ENCODE assay signal across 11 mouse cellular contexts in genomic region chr17:47689894-47690293, GRCm38 (mm10). TPM values are rescaled to one million over a fixed set of nuclear protein-coding genes. Genes with fewer than 3 reads are reported as not detected.
DNase-seq lines count a peak whose midpoint lies in the region; ATAC-seq lines count a peak whose summit lies in the region.
"Had no signal": no experiment of that assay in that cellular context is flagged by ENCODE, and none has a peak within 500 bp of the region (broad histone marks: within the 10 kb centered on the region; RNA-seq: fewer than 3 reads in every experiment).

No protein-coding gene starts in this region.

- no peak overlapping the region for H3K27ac ChIP-seq in heart, embryonic 12.5 days (ENCODE audit: poor library complexity, severe bottlenecking)
- no peak overlapping the region for H3K27ac ChIP-seq in neural tube, embryonic 12.5 days
- H3K27ac ChIP-seq in limb, embryonic 12.5 days: no peak overlapping the region
- no peak overlapping the region for H3K27ac ChIP-seq in stomach, embryonic 15.5 days

- H3K36me3 ChIP-seq in heart, embryonic 12.5 days: peaks cover 13% of the 10 kb centered on the region
- 0 out of 2 replicates have a peak, but pooled peaks cover under 1% of the 10 kb centered on the region for H3K36me3 ChIP-seq in neural tube, embryonic 12.5 days
- peaks cover 16% of the 10 kb centered on the region for H3K36me3 ChIP-seq in limb, embryonic 12.5 days
- 0 out of 2 replicates have a peak, but pooled peaks cover 12% of the 10 kb centered on the region for H3K36me3 ChIP-seq in stomach, embryonic 15.5 days

- 64% methylated on average over 6 of the region's 8 CpGs for WGBS in heart, embryonic 12.5 days
- 81% methylated on average over 8 of the region's 8 CpGs for WGBS in neural tube, embryonic 12.5 days
- 78% methylated on average over 8 of the region's 8 CpGs for WGBS in limb, embryonic 12.5 days
- WGBS in stomach, embryonic 15.5 days: 76% methylated on average over 8 of the region's 8 CpGs

- peaks cover 20% of the 10 kb centered on the region for H3K4me1 ChIP-seq in heart, embryonic 12.5 days (replicated peaks)
- peaks cover 29% of the 10 kb centered on the region for H3K4me1 ChIP-seq in neural tube, embryonic 12.5 days
- H3K4me1 ChIP-seq in limb, embryonic 12.5 days (replicated peaks): peaks cover 28% of the 10 kb centered on the region
- H3K4me1 ChIP-seq in stomach, embryonic 15.5 days: peaks cover 15% of the 10 kb centered on the region

- no peak overlapping the region for H3K9ac ChIP-seq in heart, embryonic 12.5 days
- no peak overlapping the region for H3K9ac ChIP-seq in neural tube, embryonic 12.5 days
- no peak overlapping the region for H3K9ac ChIP-seq in limb, embryonic 12.5 days (replicated peaks)
- no peak overlapping the region for H3K9ac ChIP-seq in stomach, embryonic 15.5 days

- peak overlapping the region; percentile 71; the same call in 1 of the 2 replicates for H3K4me3 ChIP-seq in heart, embryonic 12.5 days
- H3K4me3 ChIP-seq in neural tube, embryonic 12.5 days: no peak overlapping the region
- peak overlapping the region; percentile 87; the same call in 1 of the 2 replicates for H3K4me3 ChIP-seq in limb, embryonic 12.5 days (replicated peaks)
- no peak overlapping the region for H3K4me3 ChIP-seq in stomach, embryonic 15.5 days (replicated peaks)

- no peak for ATAC-seq in heart, embryonic 12.5 days (ENCODE audit: insufficient number of reproducible peaks, low FRiP score)
- ATAC-seq in neural tube, embryonic 12.5 days (ENCODE audit: low FRiP score, low read depth): no peak
- ATAC-seq in limb, embryonic 12.5 days (ENCODE audit: insufficient number of reproducible peaks, insufficient read depth, low FRiP score, low TSS enrichment, low read depth): no peak
- ATAC-seq in stomach, embryonic 15.5 days (ENCODE audit: insufficient read depth, low FRiP score, low read depth): no peak

- H3K9me3 ChIP-seq in heart, embryonic 12.5 days (replicated peaks): no peaks in the 10 kb centered on the region
- H3K9me3 ChIP-seq in neural tube, embryonic 12.5 days: no peaks in the 10 kb centered on the region
- no peaks in the 10 kb centered on the region for H3K9me3 ChIP-seq in limb, embryonic 12.5 days
- no peaks in the 10 kb centered on the region for H3K9me3 ChIP-seq in stomach, embryonic 15.5 days
- H3K9me3 ChIP-seq: heart, embryonic 10.5 days had no signal

- peaks cover 29% of the 10 kb centered on the region; the same call in 1 of the 2 replicates for H3K27me3 ChIP-seq in heart, embryonic 12.5 days (replicated peaks)
- H3K27me3 ChIP-seq in neural tube, embryonic 12.5 days (replicated peaks): no peaks in the 10 kb centered on the region
- peaks cover 23% of the 10 kb centered on the region; the same call in 1 of the 2 replicates for H3K27me3 ChIP-seq in limb, embryonic 12.5 days
- no peaks in the 10 kb centered on the region for H3K27me3 ChIP-seq in stomach, embryonic 15.5 days (replicated peaks)

- H3K4me2 ChIP-seq in heart, embryonic 12.5 days: 0 out of 2 replicates have a peak overlapping the region, but pooled peaks have one; percentile 98
- peak overlapping the region; percentile 86 for H3K4me2 ChIP-seq in neural tube, embryonic 12.5 days (replicated peaks)
- H3K4me2 ChIP-seq in limb, embryonic 12.5 days: peak overlapping the region; percentile 95
- H3K4me2 ChIP-seq in stomach, embryonic 15.5 days: peak overlapping the region; percentile 97

- DNase-seq in heart, postnatal 4 days: no peak
- DNase-seq in neural tube, embryonic 10.5 days (ENCODE audit: extremely low spot score, low spot score): no peak
- no peak for DNase-seq in ovary, postnatal 36 days (ENCODE audit: low spot score)
- DNase-seq in yolk sac, embryonic 10.5 days (ENCODE audit: low spot score): no peak
- DNase-seq: layer of hippocampus, adult 9-11 months; thymus, adult 2 months had no signal

RNA-seq across cellular contexts. Expression of gene Frs3, which starts 1.1 kb away (rescaled TPM):
- 4.6 and 5.1 TPM in 2 replicates for polyA plus RNA-seq in heart, embryonic 12.5 days (2016; fragmentation: Nextera tagmentation; extraction: Ambion mirVana)
- total RNA-seq in heart, postnatal 4 days (2021): 1 to 10 TPM; 5.2 to 6.0 TPM
- 22.7 and 24.1 TPM in 2 replicates for polyA plus RNA-seq in neural tube, embryonic 12.5 days (2016; fragmentation: Nextera tagmentation; extraction: Ambion mirVana)
- polyA plus RNA-seq in limb, embryonic 12.5 days (2016; fragmentation: Nextera tagmentation; extraction: Ambion mirVana): 8.9 TPM in 2 replicates
- 4.7 TPM in 2 replicates for polyA plus RNA-seq in stomach, embryonic 15.5 days (2015; fragmentation: Nextera tagmentation; extraction: Ambion mirVana)

RNA-seq across cellular contexts. Expression of gene Tomm6, which starts 1.7 kb away (rescaled TPM):
- polyA plus RNA-seq in heart, embryonic 12.5 days (2016; fragmentation: Nextera tagmentation; extraction: Ambion mirVana): 352 and 355 TPM in 2 replicates
- total RNA-seq in heart, postnatal 4 days (2021): 100 to 1,000 TPM; 156 to 160 TPM
- polyA plus RNA-seq in neural tube, embryonic 12.5 days (2016; fragmentation: Nextera tagmentation; extraction: Ambion mirVana): 327 and 354 TPM in 2 replicates
- 394 and 437 TPM in 2 replicates for polyA plus RNA-seq in limb, embryonic 12.5 days (2016; fragmentation: Nextera tagmentation; extraction: Ambion mirVana)
- 404 and 405 TPM in 2 replicates for polyA plus RNA-seq in stomach, embryonic 15.5 days (2015; fragmentation: Nextera tagmentation; extraction: Ambion mirVana)

RNA-seq across cellular contexts. Expression of gene Gm21981, which starts 4.4 kb away (rescaled TPM):
- polyA plus RNA-seq in heart, embryonic 12.5 days (2016; fragmentation: Nextera tagmentation; extraction: Ambion mirVana): 0.15 and 0.19 TPM in 2 replicates
- total RNA-seq in heart, postnatal 4 days (2021): 1 to 10 TPM in 1 of 2 experiments, under 1 TPM in 1; 0.98 to 1.1 TPM
- 0.28 and 0.54 TPM in 2 replicates for polyA plus RNA-seq in neural tube, embryonic 12.5 days (2016; fragmentation: Nextera tagmentation; extraction: Ambion mirVana)
- polyA plus RNA-seq in limb, embryonic 12.5 days (2016; fragmentation: Nextera tagmentation; extraction: Ambion mirVana): 0.42 and 0.54 TPM in 2 replicates
- 0.19 and 0.27 TPM in 2 replicates for polyA plus RNA-seq in stomach, embryonic 15.5 days (2015; fragmentation: Nextera tagmentation; extraction: Ambion mirVana)

RNA-seq across cellular contexts. Expression of gene Prickle4, which starts 4.6 kb away (rescaled TPM):
- polyA plus RNA-seq in heart, embryonic 12.5 days (2016; fragmentation: Nextera tagmentation; extraction: Ambion mirVana): 0.56 TPM in 1 of 2 replicates, not detected in the other
- 1 to 10 TPM; 1.8 to 2.1 TPM for total RNA-seq in heart, postnatal 4 days (2021)
- polyA plus RNA-seq in neural tube, embryonic 12.5 days (2016; fragmentation: Nextera tagmentation; extraction: Ambion mirVana): 0.86 and 1.3 TPM in 2 replicates
- 1.6 TPM in 1 of 2 replicates, not detected in the other for polyA plus RNA-seq in limb, embryonic 12.5 days (2016; fragmentation: Nextera tagmentation; extraction: Ambion mirVana)
- polyA plus RNA-seq in stomach, embryonic 15.5 days (2015; fragmentation: Nextera tagmentation; extraction: Ambion mirVana): 0.34 and 0.42 TPM in 2 replicates
- polyA plus RNA-seq: heart, embryonic 10.5 days had no signal

RNA-seq across cellular contexts. Expression of gene Pgc, which starts 36.7 kb away (rescaled TPM):
- not detected in 2 replicates for polyA plus RNA-seq in heart, embryonic 12.5 days (2016; fragmentation: Nextera tagmentation; extraction: Ambion mirVana)
- not detected for total RNA-seq in heart, postnatal 4 days (2021)
- not detected in 2 replicates for polyA plus RNA-seq in neural tube, embryonic 12.5 days (2016; fragmentation: Nextera tagmentation; extraction: Ambion mirVana)
- polyA plus RNA-seq in limb, embryonic 12.5 days (2016; fragmentation: Nextera tagmentation; extraction: Ambion mirVana): not detected in 2 replicates
- polyA plus RNA-seq in stomach, embryonic 15.5 days (2015; fragmentation: Nextera tagmentation; extraction: Ambion mirVana): 52.1 and 71.7 TPM in 2 replicates

Comparison
In these comparisons a context has a peak if more than half of its experiments do, and no peak if none do; other contexts are left out.
1. H3K4me3 ChIP-seq: peak in heart, embryonic 12.5 days (single experiment) and limb, embryonic 12.5 days (single experiment); none in neural tube, embryonic 12.5 days (single experiment) and stomach, embryonic 15.5 days (single experiment).
2. Peak in every context shown above with its lines, with median percentiles within 50 percentile points of each other: H3K4me2 ChIP-seq.